Mouse (Mus musculus) brain, embryonic 14.5 days (tissue): Measurements from ENCODE around the gene Zfp382.

Experiments used
- CTCF ChIP-seq: fragments of 200-500 bp; IDR thresholded peaks from 2 replicates; pipeline ENCODE4 v1.5.1; 2012; ENCODE audit warnings: inconsistent platforms, mild to moderate bottlenecking, moderate library complexity, borderline replicate concordance; ENCODE audit not compliant: insufficient read depth, insufficient read length; ENCODE audit errors: extremely low read depth
- POLR2A ChIP-seq: fragments of 200-500 bp; IDR thresholded peaks from 2 replicates; pipeline ENCODE4 v1.6.1; 2012; ENCODE audit warnings: mild to moderate bottlenecking, inconsistent platforms, borderline replicate concordance; ENCODE audit not compliant: poor library complexity, insufficient read depth, insufficient read length, severe bottlenecking; ENCODE audit errors: extremely low read depth

DNA sequence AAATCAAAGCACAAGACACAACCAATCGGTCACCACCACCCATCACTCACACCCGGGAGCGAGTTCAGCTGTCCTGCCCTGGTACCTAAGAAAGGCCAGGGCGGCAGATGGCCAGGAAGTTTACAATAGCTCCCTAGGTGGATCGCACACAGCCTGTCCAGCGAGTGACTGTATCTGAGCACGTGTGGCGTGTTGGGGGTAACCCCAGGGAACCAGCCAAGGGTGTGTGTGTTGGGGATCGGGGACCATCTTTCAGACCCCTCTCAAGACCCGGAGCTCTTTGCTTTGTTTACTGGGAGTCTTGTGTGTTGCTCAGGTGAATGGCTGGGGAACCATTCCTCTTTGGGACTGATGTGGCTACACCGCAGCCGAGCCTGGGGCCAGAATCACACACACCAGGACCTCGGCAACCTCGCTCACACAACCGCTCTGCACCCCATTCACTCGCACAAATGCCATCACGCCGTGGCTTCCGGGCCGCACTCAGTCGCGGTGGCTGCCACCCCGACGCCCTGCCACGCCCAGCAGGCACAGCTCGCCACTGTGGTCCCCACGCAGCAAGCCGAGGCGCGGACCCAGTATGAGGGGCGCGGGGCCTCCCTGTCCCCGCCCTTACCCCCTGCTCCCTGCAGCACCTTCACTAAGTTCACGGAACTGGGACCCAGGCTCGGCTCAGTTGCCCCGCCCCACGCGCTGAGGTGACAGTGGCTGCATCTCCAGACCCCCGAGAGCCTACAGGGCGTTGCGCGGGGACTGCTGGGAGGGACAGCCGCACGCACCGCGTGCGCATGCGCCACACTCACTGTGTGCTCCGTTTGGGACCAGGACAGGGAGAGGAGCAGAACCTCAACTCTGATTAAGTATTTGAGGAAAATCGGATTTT, 49.4 kb upstream of the Zfp382 start, which contains the start of gene Zfp82:
- TF ChIP-seq CTCF: no peak
- 0 out of 2 replicates have a peak, but pooled peaks have one; percentile 32 for TF ChIP-seq POLR2A
